Mouse (Mus musculus): ENCODE measurements at regions not wholly inside any gene's neighbourhood (a gene's known extent, or its start where the extent isn't known, plus 50 kb on each side); places are given as distances from the start of the nearest gene placed in this dataset.

GRCm38 (mm10) chr16:73120568-73120967, 812.5 kb downstream of the Robo1 start:
- H3K27ac ChIP-seq = no peak overlapping the region
- no peak for DNase-seq (ENCODE audit: low read depth in 3 of 3, low spot score in 3 of 3)
- no peak for TF ChIP-seq EP300 (IDR thresholded peaks at IDR 0.05; ENCODE audit: low read depth)
- no peak for TF ChIP-seq CTCF (IDR thresholded peaks at IDR 0.05; ENCODE audit: low read depth)
- no peak for ATAC-seq (ENCODE audit: insufficient read depth)
- no peak overlapping the region for H3K4me2 ChIP-seq (ENCODE audit: low read depth)
- no peaks in the 10 kb centered on the region for H3K9me3 ChIP-seq (ENCODE audit: control insufficient read depth, low read length)
- H3K4me3 ChIP-seq (ENCODE audit: insufficient read depth in 1 of 2, low read depth in 2 of 2, low read length in 2 of 2) = no peak overlapping the region
- no peaks in the 10 kb centered on the region for H3K36me3 ChIP-seq (replicated peaks; ENCODE audit: control insufficient read depth, insufficient read depth, low read depth)
- no peaks in the 10 kb centered on the region for H3K27me3 ChIP-seq (ENCODE audit: control insufficient read depth, insufficient read depth, low read length)
- H3K4me1 ChIP-seq (replicated peaks; ENCODE audit: control insufficient read depth in 2 of 2, insufficient read depth in 2 of 2, low read length in 1 of 2) = no peaks in the 10 kb centered on the region
- H3K9ac ChIP-seq (replicated peaks) = no peak overlapping the region

GRCm38 (mm10) chr16:73117338-73117737, 809.2 kb downstream of the Robo1 start:
- H3K4me3 ChIP-seq (ENCODE audit: insufficient read depth in 1 of 2, low read depth in 2 of 2, low read length in 2 of 2) = no peak overlapping the region
- no peak overlapping the region for H3K4me2 ChIP-seq (ENCODE audit: low read depth)
- H3K27ac ChIP-seq = no peak overlapping the region
- no peak for DNase-seq (ENCODE audit: low read depth in 3 of 3, low spot score in 3 of 3)
- WGBS (ENCODE audit: insufficient replicate concordance) = 32% methylated on average over 2 of the region's 2 CpGs
- H3K4me1 ChIP-seq (replicated peaks; ENCODE audit: control insufficient read depth in 2 of 2, insufficient read depth in 2 of 2, low read length in 1 of 2) = no peaks in the 10 kb centered on the region
- H3K9ac ChIP-seq (replicated peaks) = no peak overlapping the region
- TF ChIP-seq CTCF (IDR thresholded peaks at IDR 0.05; ENCODE audit: low read depth) (no peak), EP300 (IDR thresholded peaks at IDR 0.05; ENCODE audit: low read depth) (no peak)
- no peak for ATAC-seq (ENCODE audit: insufficient read depth)
- no peaks in the 10 kb centered on the region for H3K27me3 ChIP-seq (ENCODE audit: control insufficient read depth, insufficient read depth, low read length)
- H3K9me3 ChIP-seq (ENCODE audit: control insufficient read depth, low read length) = no peaks in the 10 kb centered on the region
- H3K36me3 ChIP-seq (replicated peaks; ENCODE audit: control insufficient read depth, insufficient read depth, low read depth) = no peaks in the 10 kb centered on the region

- TF ChIP-seq EP300 (IDR thresholded peaks at IDR 0.05; ENCODE audit: low read depth) = no peak
- no peak for TF ChIP-seq CTCF (IDR thresholded peaks at IDR 0.05; ENCODE audit: low read depth)
- DNase-seq (ENCODE audit: low read depth in 3 of 3, low spot score in 3 of 3) = no peak
- no peak overlapping the region for H3K9ac ChIP-seq (replicated peaks)
- WGBS (ENCODE audit: insufficient replicate concordance) = 69% methylated on average over 7 of the region's 7 CpGs
- no peak for ATAC-seq (ENCODE audit: insufficient read depth)
- no peaks in the 10 kb centered on the region for H3K36me3 ChIP-seq (replicated peaks; ENCODE audit: control insufficient read depth, insufficient read depth, low read depth)
- no peak overlapping the region for H3K4me3 ChIP-seq (ENCODE audit: insufficient read depth in 1 of 2, low read depth in 2 of 2, low read length in 2 of 2)
- no peaks in the 10 kb centered on the region for H3K27me3 ChIP-seq (ENCODE audit: control insufficient read depth, insufficient read depth, low read length)
- H3K4me1 ChIP-seq (replicated peaks; ENCODE audit: control insufficient read depth in 2 of 2, insufficient read depth in 2 of 2, low read length in 1 of 2) = no peaks in the 10 kb centered on the region
- no peak overlapping the region for H3K27ac ChIP-seq
- no peaks in the 10 kb centered on the region for H3K9me3 ChIP-seq (ENCODE audit: control insufficient read depth, low read length)
- H3K4me2 ChIP-seq (ENCODE audit: low read depth) = no peak overlapping the region
Observed at GRCm38 (mm10) chr16:73108021-73108452, 799.9 kb downstream of the Robo1 start.

- Histone ChIP-seq H3K27me3 (ENCODE audit: control insufficient read depth, insufficient read depth, low read length) (no peaks in the 10 kb centered on the region), H3K27ac (no peak overlapping the region), H3K36me3 (replicated peaks; ENCODE audit: control insufficient read depth, insufficient read depth, low read depth) (no peaks in the 10 kb centered on the region), H3K4me2 (ENCODE audit: low read depth) (no peak overlapping the region), H3K4me3 (ENCODE audit: insufficient read depth in 1 of 2, low read depth in 2 of 2, low read length in 2 of 2) (no peak overlapping the region), H3K4me1 (replicated peaks; ENCODE audit: control insufficient read depth in 2 of 2, insufficient read depth in 2 of 2, low read length in 1 of 2) (no peaks in the 10 kb centered on the region), H3K9ac (replicated peaks) (no peak overlapping the region), H3K9me3 (ENCODE audit: control insufficient read depth, low read length) (no peaks in the 10 kb centered on the region)
- TF ChIP-seq CTCF (IDR thresholded peaks at IDR 0.05; ENCODE audit: low read depth) = no peak
- TF ChIP-seq EP300 (IDR thresholded peaks at IDR 0.05; ENCODE audit: low read depth) = no peak
- ATAC-seq (ENCODE audit: insufficient read depth) = no peak
- WGBS (ENCODE audit: insufficient replicate concordance) = 70% methylated on average over 9 of the region's 9 CpGs
- DNase-seq (ENCODE audit: low read depth in 3 of 3, low spot score in 3 of 3) = no peak
Observed at GRCm38 (mm10) chr16:73107608-73108007, 799.5 kb downstream of the Robo1 start.

- Histone ChIP-seq H3K36me3 (replicated peaks; ENCODE audit: control insufficient read depth, insufficient read depth, low read depth) (no peaks in the 10 kb centered on the region), H3K27me3 (ENCODE audit: control insufficient read depth, insufficient read depth, low read length) (no peaks in the 10 kb centered on the region), H3K4me1 (replicated peaks; ENCODE audit: control insufficient read depth in 2 of 2, insufficient read depth in 2 of 2, low read length in 1 of 2) (no peaks in the 10 kb centered on the region), H3K9me3 (ENCODE audit: control insufficient read depth, low read length) (no peaks in the 10 kb centered on the region), H3K4me2 (ENCODE audit: low read depth) (no peak overlapping the region), H3K9ac (replicated peaks) (no peak overlapping the region), H3K27ac (no peak overlapping the region), H3K4me3 (ENCODE audit: insufficient read depth in 1 of 2, low read depth in 2 of 2, low read length in 2 of 2) (no peak overlapping the region)
- ATAC-seq (ENCODE audit: insufficient read depth) = no peak
- WGBS (ENCODE audit: insufficient replicate concordance) = 56% methylated on average over 10 of the region's 10 CpGs
- no peak for DNase-seq (ENCODE audit: low read depth in 3 of 3, low spot score in 3 of 3)
- TF ChIP-seq EP300 (IDR thresholded peaks at IDR 0.05; ENCODE audit: low read depth) (no peak), CTCF (IDR thresholded peaks at IDR 0.05; ENCODE audit: low read depth) (no peak)
Observed at GRCm38 (mm10) chr16:73105496-73105895, 797.4 kb downstream of the Robo1 start.

Data from liver, embryonic 14.5 days (tissue).